Mouse (Mus musculus): ENCODE data around the gene Zfp560.

The Zfp560 gene

GRCm38 (mm10) chr9:20384532-20385342, at the start of gene Zfp560:
Gene Zfp560, minus strand, starts transcription at chr9:20385177.
- TF ChIP-seq GATA4 (IDR thresholded peaks at IDR 0.05; ENCODE audit: insufficient replicate concordance, low read length): peak; percentile 58; the same call in 1 of the 2 replicates

DNA sequence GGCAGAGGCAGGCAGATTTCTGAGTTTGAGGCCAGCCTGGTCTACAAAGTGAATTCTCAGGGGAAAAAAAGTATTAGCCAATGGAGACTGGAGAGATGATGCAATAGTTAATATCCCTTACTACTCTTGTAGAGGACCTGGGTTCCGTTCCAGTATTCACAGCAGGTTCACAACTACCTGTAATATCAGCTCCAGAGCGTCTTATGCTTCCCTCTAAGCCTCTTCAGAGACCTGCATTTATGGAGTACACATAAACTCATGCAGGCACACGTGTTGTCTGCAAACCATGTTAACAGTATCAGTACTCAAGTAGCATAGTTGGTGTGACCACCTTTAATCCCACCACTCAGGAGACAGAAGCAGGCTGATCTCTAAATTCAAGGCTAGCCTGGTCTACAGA, 45.0 kb upstream of the Zfp560 start:
- no peak for TF ChIP-seq GATA4 (IDR thresholded peaks at IDR 0.05; ENCODE audit: insufficient replicate concordance, low read length)

DNA sequence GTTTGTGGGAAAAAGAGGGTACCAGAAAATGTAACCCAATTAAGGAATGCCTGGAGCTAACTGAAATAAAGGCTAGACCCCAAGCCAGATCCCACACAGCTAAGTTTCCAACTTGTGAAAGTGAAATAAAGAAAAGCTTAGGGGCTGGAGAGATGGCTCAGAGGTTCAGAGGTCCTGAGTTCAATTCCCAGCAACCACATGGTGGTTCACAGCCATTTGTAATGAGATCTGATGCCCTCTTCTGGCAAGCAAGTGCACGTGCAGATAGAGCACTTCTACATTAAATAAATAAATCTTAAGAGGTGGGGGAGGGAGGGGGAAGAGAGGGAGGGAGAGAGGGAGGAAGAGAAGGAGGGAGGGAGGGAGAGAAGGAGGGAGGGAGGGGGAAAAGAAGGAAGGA, 26.5 kb upstream of the Zfp560 start:
- no peak for TF ChIP-seq GATA4 (IDR thresholded peaks at IDR 0.05; ENCODE audit: insufficient replicate concordance, low read length)

DNA sequence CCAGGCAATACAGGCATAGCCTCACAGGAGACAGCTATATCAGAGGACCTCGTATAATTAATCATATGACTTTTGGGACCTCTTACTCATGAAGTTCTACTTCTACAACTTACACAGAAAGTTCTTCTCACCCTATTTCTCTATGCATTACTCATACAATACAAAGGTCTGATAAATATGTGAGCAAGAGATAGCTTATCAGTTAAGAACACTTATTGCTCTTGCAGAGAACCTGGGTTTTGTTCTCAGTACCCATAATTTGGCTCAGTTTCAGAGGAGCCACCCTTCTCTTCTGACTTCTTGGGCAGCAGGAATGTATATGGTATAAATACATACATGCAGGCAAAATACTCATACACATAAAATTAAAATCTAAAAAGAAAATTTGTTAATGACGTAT, 24.3 kb upstream of the Zfp560 start:
- no peak for TF ChIP-seq GATA4 (IDR thresholded peaks at IDR 0.05; ENCODE audit: insufficient replicate concordance, low read length)

DNA sequence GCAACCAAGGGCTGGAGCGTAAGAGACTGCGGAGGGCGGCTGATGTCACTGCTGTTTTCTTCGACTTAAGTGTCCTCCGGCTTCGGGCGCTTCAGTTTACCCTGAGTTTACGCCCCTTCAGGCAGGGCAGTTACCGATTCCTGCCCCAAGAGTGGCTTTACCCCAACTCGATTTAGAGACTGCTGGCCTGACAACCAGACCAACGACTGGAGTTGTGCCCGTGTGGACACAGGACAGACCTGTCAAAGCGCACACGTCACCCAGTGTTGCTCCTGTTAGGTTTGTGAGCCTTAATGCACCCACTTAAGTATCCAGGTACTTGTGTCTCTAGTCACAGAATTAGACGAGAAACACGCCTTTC, 346 bp upstream of the Zfp560 start:
- no peak for TF ChIP-seq GATA4 (IDR thresholded peaks at IDR 0.05; ENCODE audit: insufficient replicate concordance, low read length)

DNA sequence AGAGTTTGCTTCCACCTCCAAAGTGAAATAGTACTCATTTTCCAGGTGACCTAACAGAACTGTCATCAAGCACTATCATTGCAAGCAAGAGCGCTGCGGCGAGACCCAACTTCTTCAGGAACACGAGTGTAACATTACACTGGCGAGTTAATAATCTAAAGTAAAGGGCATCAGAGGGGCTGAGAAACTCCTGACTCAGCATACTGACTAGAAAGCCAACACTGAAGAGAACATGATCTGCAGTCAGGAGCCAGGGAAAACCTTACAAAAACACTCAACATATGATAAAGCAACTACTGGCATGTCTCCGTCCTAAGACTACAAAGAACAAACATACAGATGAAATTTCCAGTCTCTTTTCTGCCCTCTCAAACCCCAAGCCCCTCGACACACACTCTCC, 1.3 kb downstream of the Zfp560 start:
- TF ChIP-seq GATA4 (IDR thresholded peaks at IDR 0.05; ENCODE audit: insufficient replicate concordance, low read length): no peak

- TF ChIP-seq GATA4 (IDR thresholded peaks at IDR 0.05; ENCODE audit: insufficient replicate concordance, low read length): no peak
Measured at GRCm38 (mm10) chr9:20374712-20375111, 10.3 kb downstream of the Zfp560 start.

DNA sequence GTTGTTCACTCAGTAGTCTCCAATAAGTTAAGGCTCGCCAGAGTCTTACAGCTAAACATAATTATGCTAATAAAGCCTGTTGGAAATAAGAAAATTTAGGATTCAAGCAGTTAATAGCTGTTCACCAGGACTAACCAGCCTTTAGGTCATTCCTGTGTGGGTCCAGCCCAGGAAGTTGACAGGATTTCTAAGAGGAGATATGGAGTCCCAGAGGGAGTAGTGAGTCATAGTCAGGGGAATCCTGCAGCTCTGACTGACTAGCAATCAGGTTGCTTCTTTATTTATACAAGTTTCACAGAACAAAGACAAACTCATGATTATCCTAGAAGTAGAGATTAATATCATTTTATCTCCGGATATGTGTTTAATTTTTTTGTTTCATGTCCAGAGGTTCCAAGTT, 17.7 kb downstream of the Zfp560 start:
- no peak for TF ChIP-seq GATA4 (IDR thresholded peaks at IDR 0.05; ENCODE audit: insufficient replicate concordance, low read length)

GRCm38 (mm10) chr9:20348501-20348900, 36.5 kb downstream of the Zfp560 start:
- TF ChIP-seq GATA4 (IDR thresholded peaks at IDR 0.05; ENCODE audit: insufficient replicate concordance, low read length): no peak

DNA sequence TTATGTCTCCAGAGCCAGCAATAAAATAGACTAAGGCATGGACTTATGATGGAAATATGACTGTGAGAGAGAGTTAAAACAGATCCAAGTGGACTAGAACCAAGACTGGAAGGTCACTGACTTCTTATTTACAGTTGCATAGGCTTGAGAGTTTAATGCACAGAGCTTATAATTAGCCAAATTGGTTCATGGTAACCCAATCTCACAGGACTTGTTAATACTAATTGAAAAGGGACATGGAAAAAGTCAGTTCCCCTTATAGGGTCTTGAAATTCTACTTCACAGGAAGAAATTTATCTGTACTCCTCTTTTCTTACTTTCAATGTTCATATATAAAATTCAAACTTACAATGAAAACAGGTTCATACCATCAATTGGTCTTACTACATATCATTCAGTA, 49.0 kb downstream of the Zfp560 start, which contains the start of gene Olfr18:
Olfr18 (minus strand) TSS at position 101 of the 400 bp plus-strand sequence.
- no peak for TF ChIP-seq GATA4 (IDR thresholded peaks at IDR 0.05; ENCODE audit: insufficient replicate concordance, low read length)

DNA sequence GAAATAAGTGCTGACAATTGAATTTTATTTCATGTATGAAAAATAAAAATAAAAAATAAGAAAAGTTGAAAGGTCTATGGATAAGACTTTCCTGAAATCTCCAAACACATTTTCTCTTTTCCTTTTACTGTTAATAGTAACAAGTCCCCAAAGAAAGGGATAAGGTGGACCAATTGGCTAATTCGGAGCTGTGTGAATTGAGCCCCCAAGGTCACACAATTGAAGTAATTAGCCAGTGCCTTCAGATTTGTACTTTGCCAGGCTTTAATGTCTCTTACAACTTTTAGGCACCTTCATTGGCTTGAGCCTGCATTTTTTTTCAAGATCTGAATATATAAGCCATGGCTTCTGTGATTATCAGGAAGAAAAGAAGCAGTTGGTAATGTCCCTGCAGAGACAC, 86.7 kb downstream of the Zfp560 start, which contains the start of gene Olfr873:
Olfr873 (plus strand) TSS at position 301 of the 400 bp plus-strand sequence.
- TF ChIP-seq GATA4 (IDR thresholded peaks at IDR 0.05; ENCODE audit: insufficient replicate concordance, low read length): no peak

All from liver, adult (tissue).